Mouse (Mus musculus) heart, embryonic 14.5 days (tissue): Measurements from ENCODE around the gene Rmnd5b. TPM values are rescaled to one million over a fixed set of nuclear protein-coding genes. Genes with fewer than 3 reads are reported as not detected.

Source experiments
- ATAC-seq: fragments of 200-750 bp; cut with Nextera tagmentation; 2 replicates; pipeline ENCODE4 v1.8.0; 2017; ENCODE audit warnings: low read depth, moderate TSS enrichment; ENCODE audit not compliant: insufficient number of reproducible peaks, insufficient read depth, low FRiP score
- H3K27ac ChIP-seq, 2 experiments: fragments of 200-500 bp in 1 of 2; fragments of 300-500 bp in 1 of 2; sonication (generic) in 1 of 2; replicated peaks in 1 of 2; 2 replicates each; pipeline ENCODE4 v1.5.1; 2012 to 2014; ENCODE audit warnings: low read depth in 2 of 2, low read length in 2 of 2, control low read depth in 1 of 2, mild to moderate bottlenecking in 1 of 2, mixed read lengths in 1 of 2; ENCODE audit not compliant: control insufficient read depth in 1 of 2, insufficient read depth in 1 of 2
- H3K27me3 ChIP-seq: fragments of 300-500 bp; sonication (generic); 2 replicates; pipeline ENCODE4 v1.6.1; 2014; ENCODE audit warnings: mild to moderate bottlenecking, low read length, control low read depth; ENCODE audit not compliant: control insufficient read depth, insufficient read depth
- H3K36me3 ChIP-seq: fragments of 300-500 bp; sonication (generic); 2 replicates; pipeline ENCODE4 v1.6.1; 2014; ENCODE audit warnings: mild to moderate bottlenecking, control low read depth, low read length, mixed read lengths; ENCODE audit not compliant: control insufficient read depth, insufficient read depth
- H3K4me1 ChIP-seq, 2 experiments: fragments of 200-500 bp in 1 of 2; fragments of 300-500 bp in 1 of 2; sonication (generic) in 1 of 2; 2 replicates each; pipeline ENCODE4 v1.6.1; 2012 to 2014; ENCODE audit warnings: low read length in 2 of 2, control low read depth in 1 of 2, mixed read lengths in 1 of 2; ENCODE audit not compliant: control insufficient read depth in 2 of 2, insufficient read depth in 2 of 2
- H3K4me2 ChIP-seq: fragments of 300-500 bp; sonication (generic); 2 replicates; pipeline ENCODE4 v1.6.1; 2014; ENCODE audit warnings: mild to moderate bottlenecking, low read length
- H3K4me3 ChIP-seq, 2 experiments: fragments of 200-500 bp in 1 of 2; fragments of 300-500 bp in 1 of 2; sonication (generic) in 1 of 2; 2 replicates each; pipeline ENCODE4 v1.5.1; 2012 to 2014; ENCODE audit warnings: low read length in 2 of 2, mild to moderate bottlenecking in 2 of 2, control low read depth in 1 of 2, low read depth in 1 of 2, moderate library complexity in 1 of 2; ENCODE audit not compliant: control insufficient read depth in 1 of 2, insufficient read depth in 1 of 2
- H3K9ac ChIP-seq: fragments of 300-500 bp; sonication (generic); 2 replicates; pipeline ENCODE4 v1.6.1; 2014; ENCODE audit warnings: mild to moderate bottlenecking, low read length
- H3K9me3 ChIP-seq: fragments of 300-500 bp; sonication (generic); 2 replicates; pipeline ENCODE4 v1.6.1; 2016; ENCODE audit warnings: low read length, control low read depth; ENCODE audit not compliant: control insufficient read depth
- WGBS: fragments of 180-500 bp; shearing (Covaris S2); extraction: QIAGEN DNeasy Blood & Tissue Kit; methylation state at CpG from one replicate; pipeline ENCODE4 v1.1.7; 2014; 5-methylcytosine and 5-hydroxymethylcytosine counted together
- polyA plus RNA-seq: library from polyadenylated mRNA; unstranded; fragments of >200 nt; fragmentation: Nextera tagmentation; extraction: Ambion mirVana; gene quantifications from 2 replicates; pipeline ENCODE4 v1.2.1, GENCODE M21; 2014

The Rmnd5b gene
- polyA plus RNA-seq, 1 experiment from 2014 or later, result 32.1 TPM

DNA sequence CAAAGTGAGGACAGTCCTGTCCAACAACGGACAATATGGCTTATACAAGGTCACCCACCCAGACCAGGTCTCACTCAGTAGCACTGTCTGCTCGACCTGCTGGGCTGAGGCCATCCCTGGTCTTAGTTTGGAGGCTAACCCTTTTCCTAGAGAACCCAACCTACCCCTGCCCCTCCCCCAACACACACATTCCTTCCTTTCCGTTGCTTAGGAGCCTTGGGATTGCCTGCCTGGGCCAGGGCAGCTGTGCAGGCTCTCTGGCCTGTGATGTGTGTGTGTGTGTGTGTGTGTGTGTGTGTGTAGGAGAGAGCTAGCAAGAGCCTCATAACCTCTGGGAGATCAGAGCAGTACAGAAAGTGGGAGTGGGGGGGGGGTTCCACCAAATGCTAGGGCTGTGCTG, 12.9 kb upstream of the Rmnd5b start:
- Histone ChIP-seq H3K36me3 (peaks cover 17% of the 10 kb centered on the region), H3K4me2 (peak overlapping the region; percentile 98), H3K4me3 (peak overlapping the region; percentile 10 to 59; a peak in 3 of 4 replicates), H3K4me1 (peaks cover 21 to 25% of the 10 kb centered on the region in 2 experiments), H3K27me3 (no peaks in the 10 kb centered on the region), H3K9ac (peak overlapping the region; percentile 86; the same call in 1 of the 2 replicates), H3K27ac (peak overlapping the region in 1 of 2 experiments; percentile 9; a peak in 3 of 4 replicates), H3K9me3 (no peaks in the 10 kb centered on the region)
- no peak for ATAC-seq
- WGBS, result 18% methylated on average over 3 of the region's 3 CpGs

DNA sequence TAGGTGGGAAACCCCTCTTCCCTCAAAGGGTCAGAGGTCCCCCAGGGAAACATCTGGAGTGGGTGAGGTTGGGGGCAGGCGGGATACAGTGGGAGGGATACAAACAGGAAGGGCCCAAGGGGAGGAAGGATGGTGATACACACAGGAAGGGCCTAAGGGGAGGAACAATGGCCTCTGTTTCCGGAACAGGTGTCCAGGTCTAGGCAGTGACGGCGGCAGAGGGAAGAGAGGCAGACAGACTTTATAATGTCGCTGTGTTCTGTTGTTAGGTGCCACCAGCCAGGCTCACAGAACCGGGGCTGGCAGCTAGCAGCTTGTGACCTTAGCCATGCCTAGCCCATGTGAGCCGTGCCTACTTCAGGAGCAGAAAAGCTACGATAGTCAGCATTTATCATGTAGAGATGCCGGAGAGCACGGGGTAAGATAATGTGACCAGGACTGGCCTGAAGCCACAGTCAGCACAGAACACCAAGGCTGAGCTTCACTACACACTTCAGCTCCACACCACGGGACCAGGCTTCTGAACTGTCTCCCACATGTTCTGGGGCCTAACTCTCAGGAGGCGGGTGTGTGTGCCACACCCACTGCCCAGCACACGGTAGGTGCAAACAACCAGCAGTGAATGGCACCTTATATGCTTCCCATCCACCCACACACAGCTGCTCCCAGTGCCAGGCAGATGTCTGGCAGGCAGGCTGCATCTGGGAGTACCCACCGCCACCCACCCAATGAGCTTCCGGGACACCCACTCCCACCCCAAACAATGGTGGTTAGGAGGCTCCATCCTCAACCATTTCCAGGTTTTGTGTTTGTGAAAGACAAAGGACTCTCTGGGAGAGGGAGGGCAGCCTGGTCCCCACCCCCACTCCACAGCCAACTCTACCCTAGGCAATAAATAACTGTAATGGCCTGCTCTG, 11.3 kb upstream of the Rmnd5b start:
- ATAC-seq, result no peak
- Histone ChIP-seq H3K36me3 (peaks cover 27% of the 10 kb centered on the region), H3K4me3 (no peak overlapping the region), H3K4me1 (peaks cover 21 to 28% of the 10 kb centered on the region in 2 experiments), H3K27ac (peak overlapping the region; percentile 51 to 61), H3K27me3 (no peaks in the 10 kb centered on the region), H3K9ac (0 out of 2 replicates have a peak overlapping the region, but pooled peaks have one; percentile 18), H3K4me2 (peak overlapping the region; percentile 16; the same call in 1 of the 2 replicates), H3K9me3 (no peaks in the 10 kb centered on the region)
- WGBS, result 63% methylated on average over 15 of the region's 15 CpGs

DNA sequence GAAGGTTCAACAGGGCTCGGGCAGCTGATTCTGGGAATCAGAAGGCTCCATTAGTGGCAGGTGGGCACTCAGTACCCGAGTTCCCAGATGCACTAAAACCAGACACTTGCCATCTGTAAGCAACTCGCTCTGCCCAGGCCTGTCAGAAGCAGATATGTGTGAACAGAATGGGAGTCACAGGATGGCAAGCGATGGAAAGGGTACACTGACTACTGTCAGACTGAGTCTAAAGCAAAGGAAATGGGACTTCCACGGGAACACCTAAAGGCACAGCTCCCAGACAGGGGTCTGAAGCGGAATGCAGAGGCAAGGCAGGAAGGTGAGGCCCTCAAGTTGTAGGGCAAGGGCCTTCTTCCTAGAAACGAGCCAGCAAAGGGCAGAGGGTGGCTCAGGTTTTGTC, 10.5 kb upstream of the Rmnd5b start:
- H3K9me3 ChIP-seq, result no peaks in the 10 kb centered on the region
- H3K27ac ChIP-seq, result peak overlapping the region in 1 of 2 experiments; percentile 7; a peak in 1 of 4 replicates
- H3K4me1 ChIP-seq, result peaks cover 21 to 28% of the 10 kb centered on the region in 2 experiments
- H3K4me3 ChIP-seq, result no peak overlapping the region
- no peak overlapping the region for H3K4me2 ChIP-seq
- WGBS, result 77% methylated on average over 7 of the region's 7 CpGs
- no peak overlapping the region for H3K9ac ChIP-seq
- no peak for ATAC-seq
- H3K27me3 ChIP-seq, result no peaks in the 10 kb centered on the region
- peaks cover 27% of the 10 kb centered on the region for H3K36me3 ChIP-seq

DNA sequence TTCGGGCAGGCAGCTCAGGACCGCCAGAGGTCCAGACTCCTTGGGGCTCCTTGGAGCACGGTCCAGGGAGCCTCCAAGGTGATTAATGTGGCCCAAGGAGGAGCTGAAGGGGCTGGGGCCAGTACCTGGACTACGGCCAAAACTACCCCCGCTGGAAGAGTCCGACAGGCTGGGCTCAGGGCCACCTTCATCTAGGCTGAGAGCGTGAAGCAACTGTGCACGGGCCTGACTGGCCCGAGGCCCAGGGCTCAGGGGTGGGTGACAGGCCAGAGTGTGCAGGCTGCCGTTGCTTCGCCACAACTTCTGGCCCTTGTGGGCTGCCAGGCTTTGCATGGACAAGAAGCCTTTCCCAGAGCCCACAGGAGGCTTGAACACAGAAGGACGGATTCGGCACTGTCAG, 9.6 kb upstream of the Rmnd5b start:
- 0 out of 4 replicates have a peak overlapping the region, but pooled peaks of 1 of the 2 experiments have one; percentile 19 for H3K27ac ChIP-seq
- H3K9ac ChIP-seq, result no peak overlapping the region
- no peak overlapping the region for H3K4me2 ChIP-seq

DNA sequence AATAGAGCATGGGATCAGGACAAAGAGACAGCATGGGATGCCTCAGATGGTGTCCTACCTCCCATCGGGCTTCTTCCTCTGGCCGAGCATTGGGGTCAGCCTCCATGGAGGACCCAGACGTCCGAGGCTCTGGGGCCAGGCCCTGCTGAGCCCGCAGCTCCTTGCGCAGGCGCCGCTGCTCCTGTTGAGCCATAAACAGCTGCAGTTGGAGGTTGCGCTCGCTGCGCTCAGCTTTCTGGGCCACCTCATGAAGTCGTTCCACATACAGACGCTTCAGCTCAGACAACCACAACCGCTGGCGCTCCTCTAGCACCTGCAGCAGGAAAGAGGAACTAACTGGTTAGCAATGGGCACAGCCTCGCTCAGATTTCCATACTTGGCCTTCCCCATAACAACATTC, 8.5 kb upstream of the Rmnd5b start:
- Histone ChIP-seq H3K4me3 (no peak overlapping the region), H3K9me3 (no peaks in the 10 kb centered on the region), H3K27ac (no peak overlapping the region), H3K27me3 (no peaks in the 10 kb centered on the region), H3K36me3 (peaks cover 27% of the 10 kb centered on the region), H3K9ac (no peak overlapping the region), H3K4me1 (peaks cover 9 to 17% of the 10 kb centered on the region in 2 experiments), H3K4me2 (no peak overlapping the region)
- 75% methylated on average over 16 of the region's 16 CpGs for WGBS
- no peak for ATAC-seq

More for the DNA sequence above, 9.6 kb upstream of the Rmnd5b start:
- Histone ChIP-seq H3K4me3 (no peak overlapping the region), H3K27me3 (no peaks in the 10 kb centered on the region), H3K9me3 (no peaks in the 10 kb centered on the region), H3K4me1 (peaks cover 20 to 25% of the 10 kb centered on the region in 2 experiments), H3K36me3 (peaks cover 27% of the 10 kb centered on the region)
- 73% methylated on average over 13 of the region's 13 CpGs for WGBS
- no peak for ATAC-seq

DNA sequence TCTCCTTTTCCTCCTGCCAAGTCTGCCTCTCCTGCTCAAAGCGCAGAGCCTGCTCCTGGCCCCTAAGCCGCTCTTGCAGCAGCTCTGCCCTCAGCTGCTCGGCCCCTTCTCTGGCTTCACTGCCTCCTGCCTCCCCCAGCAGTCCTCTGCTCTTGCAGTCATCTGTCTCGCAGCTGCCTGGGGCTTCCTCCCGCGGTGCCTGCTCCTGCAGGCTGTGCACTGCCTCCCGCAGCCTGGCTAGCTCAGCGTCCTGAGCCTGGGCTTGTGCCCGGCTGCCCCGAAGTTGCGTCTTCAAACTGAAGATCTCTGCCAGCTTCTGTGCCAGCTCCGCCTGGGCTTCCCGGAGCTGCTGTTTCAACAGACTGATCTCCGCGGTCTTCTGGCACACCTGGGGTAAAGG, 8.1 kb upstream of the Rmnd5b start:
- no peaks in the 10 kb centered on the region for H3K9me3 ChIP-seq
- 47% methylated on average over 15 of the region's 15 CpGs for WGBS
- peak overlapping the region; percentile 5; the same call in 1 of the 2 replicates for H3K4me2 ChIP-seq
- H3K4me1 ChIP-seq, result peaks cover 6 to 13% of the 10 kb centered on the region in 2 experiments; a peak in 3 of 4 replicates
- no peak overlapping the region for H3K4me3 ChIP-seq
- peaks cover 27% of the 10 kb centered on the region for H3K36me3 ChIP-seq
- no peak overlapping the region for H3K27ac ChIP-seq
- H3K9ac ChIP-seq, result no peak overlapping the region
- no peaks in the 10 kb centered on the region for H3K27me3 ChIP-seq
- no peak for ATAC-seq

DNA sequence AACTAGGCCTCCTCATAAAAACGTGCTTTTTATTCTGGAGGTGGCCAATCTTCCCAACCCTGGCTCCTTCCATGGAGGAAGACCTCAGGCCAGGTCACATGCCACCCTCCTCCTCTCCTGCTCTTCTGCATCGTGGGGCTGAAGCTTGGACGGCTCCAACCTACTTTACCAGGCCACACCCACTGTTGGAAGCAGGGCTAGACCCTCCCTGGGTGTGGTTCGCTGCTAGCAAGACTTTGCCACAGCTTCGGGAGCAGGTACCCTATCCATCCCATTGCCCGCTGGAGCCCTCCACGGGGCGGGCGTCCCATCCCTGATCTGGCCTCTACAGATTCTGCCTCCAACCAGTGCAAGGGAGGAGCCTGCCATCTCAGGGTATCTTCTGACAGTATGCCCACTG, 7.5 kb upstream of the Rmnd5b start:
- WGBS, result 60% methylated on average over 9 of the region's 9 CpGs
- H3K4me1 ChIP-seq, result peaks cover under 1 to 9% of the 10 kb centered on the region in 2 experiments; a peak in 2 of 4 replicates
- no peak for ATAC-seq
- peaks cover 27% of the 10 kb centered on the region for H3K36me3 ChIP-seq
- no peak overlapping the region for H3K4me3 ChIP-seq
- H3K9me3 ChIP-seq, result no peaks in the 10 kb centered on the region
- H3K27me3 ChIP-seq, result no peaks in the 10 kb centered on the region
- H3K4me2 ChIP-seq, result peak overlapping the region; percentile 5; the same call in 1 of the 2 replicates
- no peak overlapping the region for H3K27ac ChIP-seq
- H3K9ac ChIP-seq, result no peak overlapping the region
